Mouse (Mus musculus): ENCODE measurements around the gene Gabre.

Gabre gene

GRCm38 (mm10) chrX:72274659-72275371, at the start of gene Gabre:
Gene Gabre (minus strand): TSS chrX:72274803.
- DNase-seq: peak; percentile 18 to 65

- no peak for DNase-seq
These were observed 23.2 kb upstream of the Gabre start for GRCm38 (mm10) chrX:72297812-72298211.

DNA sequence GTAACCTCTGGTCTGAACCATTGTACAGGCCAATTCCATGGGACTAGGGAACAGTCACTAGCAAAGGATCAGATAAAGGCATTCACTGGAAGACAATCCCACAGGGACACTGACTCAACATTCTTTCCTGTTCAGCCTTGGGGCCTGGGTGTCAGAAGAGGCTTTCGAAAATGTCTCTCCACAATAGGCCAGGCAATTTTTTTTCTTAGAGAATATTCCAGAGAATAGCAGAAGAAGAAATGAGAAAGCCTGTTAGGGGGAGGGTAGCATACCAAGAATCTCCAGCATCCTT, 715 bp upstream of the Gabre start:
- no peak for DNase-seq

DNA sequence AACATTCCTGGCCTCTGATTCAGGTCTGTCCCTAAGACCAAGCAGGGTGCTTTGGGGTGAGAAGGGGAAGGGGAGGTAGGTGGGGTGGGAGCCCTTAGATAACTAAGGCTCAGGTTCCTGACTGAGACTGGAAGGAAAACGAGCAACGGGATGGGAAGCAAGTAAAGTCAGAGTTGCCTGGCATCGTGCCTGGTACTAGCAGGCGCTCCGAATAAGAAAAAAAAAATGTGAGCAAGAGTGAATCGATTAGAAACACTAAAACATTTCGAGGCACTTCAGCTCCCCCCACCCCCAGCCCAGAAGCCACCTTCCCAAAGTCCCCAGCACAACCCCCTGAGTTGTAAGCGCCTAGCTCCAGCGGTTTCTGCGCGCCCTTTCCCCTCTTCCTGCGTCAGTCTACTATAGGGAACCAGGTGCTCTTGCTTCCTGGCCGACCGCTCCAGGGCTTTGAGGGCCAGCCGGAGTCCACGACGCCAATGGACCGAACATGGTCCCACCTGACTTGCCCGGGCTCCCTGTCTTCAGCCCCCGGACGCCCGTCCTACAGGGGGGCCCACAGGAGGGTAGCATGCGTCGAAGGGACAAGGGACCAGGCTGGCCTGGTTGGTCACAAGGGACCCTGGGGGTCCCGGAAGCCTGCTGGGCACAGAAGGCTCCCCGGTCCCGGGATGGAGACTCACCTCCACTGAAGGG, 491 bp downstream of the Gabre start:
- peak in 1 of 2 experiments; percentile 9 for DNase-seq

DNA sequence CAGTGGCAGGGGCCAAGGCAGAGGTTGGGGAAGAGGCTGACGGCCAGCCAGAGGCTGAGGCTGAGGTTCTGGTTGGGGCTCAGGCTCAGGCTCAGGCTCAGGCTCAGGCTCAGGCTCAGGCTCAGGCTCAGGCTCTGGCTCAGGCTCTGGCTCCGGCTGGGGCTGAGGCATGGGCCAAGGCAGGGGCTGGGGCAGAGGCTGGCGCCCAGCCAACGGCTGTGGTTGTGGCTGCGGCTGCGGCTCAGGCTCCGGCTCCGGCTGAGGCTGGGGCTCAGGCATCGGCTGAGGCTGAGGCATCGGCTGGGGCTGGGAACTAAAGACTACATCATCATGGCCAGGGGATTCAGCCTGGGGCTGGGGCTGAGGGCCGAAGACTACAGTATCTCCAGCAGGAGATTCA, 4.0 kb downstream of the Gabre start:
- no peak for DNase-seq

- DNase-seq: no peak
These were observed 52.9 kb downstream of the Gabre start, which contains the start of gene Magea4 for GRCm38 (mm10) chrX:72221717-72222116. Gene Magea4 (plus strand): TSS chrX:72222017.
